8 mouse cellular contexts compared by ENCODE assay signal in genomic region chr4:148952328-148953222, GRCm38 (mm10).
DNase-seq lines count a peak whose midpoint lies in the region; ATAC-seq and TF ChIP-seq lines count a peak whose summit lies in the region.

No protein-coding gene starts in this region.

- WGBS in embryonic facial prominence, embryonic 13.5 days = 4% methylated on average over 68 of the region's 69 CpGs
- WGBS in hindbrain, embryonic 16.5 days = 6% methylated on average over 45 of the region's 69 CpGs

- no peak; the same call in 1 of the 2 replicates for TF ChIP-seq CTCF in layer of hippocampus, adult 2 months (conservative IDR thresholded peaks at IDR 0.05)

- H3K4me2 ChIP-seq in embryonic facial prominence, embryonic 13.5 days = peak overlapping the region; percentile 65
- H3K4me2 ChIP-seq in hindbrain, embryonic 16.5 days (ENCODE audit: low read length) = peak overlapping the region; percentile 79

- ATAC-seq in embryonic facial prominence, embryonic 13.5 days (ENCODE audit: insufficient number of reproducible peaks, insufficient read depth, low FRiP score, low TSS enrichment, low read depth) = no peak
- ATAC-seq in hindbrain, embryonic 16.5 days = peak; percentile 40

- DNase-seq in layer of hippocampus, adult 2 months (ENCODE audit: low spot score in 2 of 2) = peak in 1 of 2 experiments; percentile 14
- no peak for DNase-seq in layer of hippocampus, adult 9-10 months (ENCODE audit: low spot score)
- DNase-seq in neural tube, embryonic 10.5 days (ENCODE audit: extremely low spot score, low spot score) = peak; percentile 56
- no peak for DNase-seq in gastrocnemius, postnatal 10 days
- DNase-seq in gastrocnemius, adult 18-20 months (ENCODE audit: low spot score) = no peak
- DNase-seq in urinary bladder, adult 2 months (ENCODE audit: low spot score) = no peak

- H3K27me3 ChIP-seq in embryonic facial prominence, embryonic 13.5 days = peaks cover 78% of the 10 kb centered on the region
- H3K27me3 ChIP-seq in hindbrain, embryonic 16.5 days (replicated peaks; ENCODE audit: control insufficient read depth, insufficient read depth, low read length) = peaks cover 16% of the 10 kb centered on the region

- no peaks in the 10 kb centered on the region for H3K9me3 ChIP-seq in embryonic facial prominence, embryonic 13.5 days
- H3K9me3 ChIP-seq in hindbrain, embryonic 16.5 days (ENCODE audit: control insufficient read depth, low read length) = no peaks in the 10 kb centered on the region

- no peaks in the 10 kb centered on the region for H3K36me3 ChIP-seq in embryonic facial prominence, embryonic 13.5 days
- H3K36me3 ChIP-seq in hindbrain, embryonic 16.5 days (ENCODE audit: control insufficient read depth, insufficient read depth, low read length) = no peaks in the 10 kb centered on the region

- H3K4me1 ChIP-seq in embryonic facial prominence, embryonic 13.5 days = peaks cover 55% of the 10 kb centered on the region
- peaks cover 28% of the 10 kb centered on the region for H3K4me1 ChIP-seq in hindbrain, embryonic 16.5 days (ENCODE audit: control insufficient read depth, insufficient read depth, low read depth, low read length)

- peak overlapping the region; percentile 23; the same call in 1 of the 2 replicates for H3K9ac ChIP-seq in embryonic facial prominence, embryonic 13.5 days
- peak overlapping the region; percentile 64 for H3K9ac ChIP-seq in hindbrain, embryonic 16.5 days (ENCODE audit: low read depth, low read length)

- H3K4me3 ChIP-seq in layer of hippocampus, adult 2 months = peak overlapping the region; percentile 44
- peak overlapping the region; percentile 40 for H3K4me3 ChIP-seq in embryonic facial prominence, embryonic 13.5 days
- peak overlapping the region; percentile 44 for H3K4me3 ChIP-seq in hindbrain, embryonic 16.5 days (ENCODE audit: low read length)

- H3K27ac ChIP-seq in layer of hippocampus, adult 2 months = no peak overlapping the region
- H3K27ac ChIP-seq in embryonic facial prominence, embryonic 13.5 days = no peak overlapping the region
- no peak overlapping the region for H3K27ac ChIP-seq in hindbrain, embryonic 16.5 days (ENCODE audit: low read depth, low read length)
